Mouse (Mus musculus): Measurements from ENCODE around the gene Cacnb3. TPM values are rescaled to one million over a fixed set of nuclear protein-coding genes. Genes with fewer than 3 reads are reported as not detected.
A peak's percentile ranks its signal among the peaks of the same experiment; 100 is the strongest.

The Cacnb3 gene
- polyA plus RNA-seq, 1 experiment from 2014 or later = 0.79 TPM

GRCm38 (mm10) chr15:98636517-98636916, 5.9 kb downstream of the Cacnb3 start:
- Histone ChIP-seq H3K4me3 (ENCODE audit: inconsistent target) (no peak overlapping the region), H3K27ac (no peak overlapping the region), H3K79me2 (ENCODE audit: inconsistent target) (no peaks in the 10 kb centered on the region), H3K36me3 (ENCODE audit: inconsistent target) (no peaks in the 10 kb centered on the region)
- WGBS (ENCODE audit: missing documents) = 47% methylated on average over 5 of the region's 5 CpGs

GRCm38 (mm10) chr15:98637155-98637554, 6.5 kb downstream of the Cacnb3 start:
- Histone ChIP-seq H3K36me3 (ENCODE audit: inconsistent target) (no peaks in the 10 kb centered on the region), H3K79me2 (ENCODE audit: inconsistent target) (no peaks in the 10 kb centered on the region), H3K27ac (no peak overlapping the region), H3K4me3 (ENCODE audit: inconsistent target) (no peak overlapping the region)
- WGBS (ENCODE audit: missing documents) = 71% methylated on average over 3 of the region's 3 CpGs

GRCm38 (mm10) chr15:98640157-98640556, 9.5 kb downstream of the Cacnb3 start:
- Histone ChIP-seq H3K79me2 (ENCODE audit: inconsistent target) (no peaks in the 10 kb centered on the region), H3K4me3 (ENCODE audit: inconsistent target) (no peak overlapping the region), H3K27ac (no peak overlapping the region), H3K36me3 (ENCODE audit: inconsistent target) (peaks cover 5% of the 10 kb centered on the region; the same call in 1 of the 2 replicates)
- 41% methylated on average over 8 of the region's 8 CpGs for WGBS (ENCODE audit: missing documents)

GRCm38 (mm10) chr15:98644406-98644805, 13.8 kb downstream of the Cacnb3 start:
- Histone ChIP-seq H3K27ac (no peak overlapping the region), H3K4me3 (ENCODE audit: inconsistent target) (no peak overlapping the region), H3K79me2 (ENCODE audit: inconsistent target) (no peaks in the 10 kb centered on the region), H3K36me3 (ENCODE audit: inconsistent target) (peaks cover 47% of the 10 kb centered on the region)
- 92% methylated on average over 12 of the region's 12 CpGs for WGBS (ENCODE audit: missing documents)

GRCm38 (mm10) chr15:98645057-98646026, 14.7 kb downstream of the Cacnb3 start:
- H3K4me3 ChIP-seq (ENCODE audit: inconsistent target) = no peak overlapping the region
- 93% methylated on average over 23 of the region's 24 CpGs for WGBS (ENCODE audit: missing documents)
- peaks cover 56% of the 10 kb centered on the region for H3K36me3 ChIP-seq (ENCODE audit: inconsistent target)
- H3K27ac ChIP-seq = no peak overlapping the region
- H3K79me2 ChIP-seq (ENCODE audit: inconsistent target) = no peaks in the 10 kb centered on the region

GRCm38 (mm10) chr15:98646737-98647136, 16.1 kb downstream of the Cacnb3 start:
- 94% methylated on average over 8 of the region's 8 CpGs for WGBS (ENCODE audit: missing documents)
- Histone ChIP-seq H3K79me2 (ENCODE audit: inconsistent target) (no peaks in the 10 kb centered on the region), H3K27ac (no peak overlapping the region), H3K36me3 (ENCODE audit: inconsistent target) (peaks cover 70% of the 10 kb centered on the region), H3K4me3 (ENCODE audit: inconsistent target) (no peak overlapping the region)

- H3K27ac ChIP-seq = no peak overlapping the region
- WGBS (ENCODE audit: missing documents) = 92% methylated on average over 10 of the region's 10 CpGs
- H3K4me3 ChIP-seq (ENCODE audit: inconsistent target) = no peak overlapping the region
- H3K36me3 ChIP-seq (ENCODE audit: inconsistent target) = peaks cover 76% of the 10 kb centered on the region
- H3K79me2 ChIP-seq (ENCODE audit: inconsistent target) = no peaks in the 10 kb centered on the region
Measured at GRCm38 (mm10) chr15:98647308-98647707, 16.7 kb downstream of the Cacnb3 start.

- 91% methylated on average over 3 of the region's 3 CpGs for WGBS (ENCODE audit: missing documents)
Measured at GRCm38 (mm10) chr15:98648071-98648470, 17.4 kb downstream of the Cacnb3 start.

GRCm38 (mm10) chr15:98651431-98651830, 20.8 kb downstream of the Cacnb3 start:
- WGBS (ENCODE audit: missing documents) = 94% methylated on average over 15 of the region's 15 CpGs
- Histone ChIP-seq H3K4me3 (ENCODE audit: inconsistent target) (no peak overlapping the region), H3K79me2 (ENCODE audit: inconsistent target) (no peaks in the 10 kb centered on the region), H3K27ac (no peak overlapping the region), H3K36me3 (ENCODE audit: inconsistent target) (peaks cover 98% of the 10 kb centered on the region)

More at GRCm38 (mm10) chr15:98648071-98648470, 17.4 kb downstream of the Cacnb3 start:
- no peak overlapping the region for H3K27ac ChIP-seq
- no peaks in the 10 kb centered on the region for H3K79me2 ChIP-seq (ENCODE audit: inconsistent target)
- H3K36me3 ChIP-seq (ENCODE audit: inconsistent target) = peaks cover 83% of the 10 kb centered on the region
- no peak overlapping the region for H3K4me3 ChIP-seq (ENCODE audit: inconsistent target)

GRCm38 (mm10) chr15:98652174-98652573, 21.5 kb downstream of the Cacnb3 start:
- 94% methylated on average over 8 of the region's 8 CpGs for WGBS (ENCODE audit: missing documents)
- Histone ChIP-seq H3K79me2 (ENCODE audit: inconsistent target) (no peaks in the 10 kb centered on the region), H3K4me3 (ENCODE audit: inconsistent target) (no peak overlapping the region), H3K27ac (no peak overlapping the region), H3K36me3 (ENCODE audit: inconsistent target) (peaks cover 99% of the 10 kb centered on the region)

GRCm38 (mm10) chr15:98656982-98657751, 26.5 kb downstream of the Cacnb3 start:
- H3K27ac ChIP-seq = no peak overlapping the region
- WGBS (ENCODE audit: missing documents) = 94% methylated on average over 14 of the region's 15 CpGs
- H3K79me2 ChIP-seq (ENCODE audit: inconsistent target) = peaks cover 39% of the 10 kb centered on the region
- H3K4me3 ChIP-seq (ENCODE audit: inconsistent target) = no peak overlapping the region
- peaks cover 74% of the 10 kb centered on the region for H3K36me3 ChIP-seq (ENCODE audit: inconsistent target)

GRCm38 (mm10) chr15:98662198-98662566, 31.5 kb downstream of the Cacnb3 start:
- Histone ChIP-seq H3K79me2 (ENCODE audit: inconsistent target) (peaks cover 39% of the 10 kb centered on the region), H3K27ac (peak overlapping the region; percentile 79), H3K4me3 (ENCODE audit: inconsistent target) (peak overlapping the region; percentile 73), H3K36me3 (ENCODE audit: inconsistent target) (peaks cover 25% of the 10 kb centered on the region)
- 0% methylated on average over 14 of the region's 14 CpGs for WGBS (ENCODE audit: missing documents)

- WGBS (ENCODE audit: missing documents) = 4% methylated on average over 46 of the region's 48 CpGs
- peak within 1 kb of the TSS; percentile 79 for H3K27ac ChIP-seq
- peaks cover 39% of the 10 kb centered on the region for H3K79me2 ChIP-seq (ENCODE audit: inconsistent target)
- H3K4me3 ChIP-seq (ENCODE audit: inconsistent target) = peak within 1 kb of the TSS; percentile 73
- peaks cover 18% of the 10 kb centered on the region for H3K36me3 ChIP-seq (ENCODE audit: inconsistent target)
Measured at GRCm38 (mm10) chr15:98662567-98663545, 32.2 kb downstream of the Cacnb3 start, which contains the start of gene Ddx23. Gene Ddx23, minus strand, starts transcription at chr15:98662894.
